10 mouse cellular contexts compared by ENCODE assay signal in genomic region chr8:91196661-91197060, GRCm38 (mm10). TPM values are rescaled to one million over a fixed set of nuclear protein-coding genes. Genes with fewer than 3 reads are reported as not detected.
DNase-seq lines count a peak whose midpoint lies in the region; ATAC-seq and TF ChIP-seq lines count a peak whose summit lies in the region.
"Had no signal": no experiment of that assay in that cellular context is flagged by ENCODE, and none has a peak within 500 bp of the region (broad histone marks: within the 10 kb centered on the region; RNA-seq: fewer than 3 reads in every experiment).

No protein-coding gene starts in this region.

- 77% methylated on average over 12 of the region's 12 CpGs for WGBS in lung, embryonic 14.5 days

- H3K9ac ChIP-seq in lung, embryonic 14.5 days = no peak overlapping the region

- no peaks in the 10 kb centered on the region for H3K27me3 ChIP-seq in lung, embryonic 14.5 days (ENCODE audit: insufficient read depth, low read length)

- H3K9me3 ChIP-seq in lung, embryonic 14.5 days (ENCODE audit: low read depth, low read length) = no peaks in the 10 kb centered on the region
- H3K9me3 ChIP-seq: hindbrain, embryonic 10.5 days had no signal

- H3K4me3 ChIP-seq in lung, embryonic 14.5 days (ENCODE audit: low read depth, low read length) = no peak overlapping the region
- H3K4me3 ChIP-seq: hindbrain, embryonic 10.5 days had no signal

- TF ChIP-seq CTCF in lung, embryonic 14.5 days (IDR thresholded peaks at IDR 0.05; ENCODE audit: low read depth) = peak; percentile 10; the same call in 1 of the 2 replicates

- H3K36me3 ChIP-seq in lung, embryonic 14.5 days (ENCODE audit: insufficient read depth) = no peaks in the 10 kb centered on the region
- H3K36me3 ChIP-seq: hindbrain, embryonic 10.5 days had no signal

- 0 out of 2 replicates have a peak, but pooled peaks cover 4% of the 10 kb centered on the region for H3K4me1 ChIP-seq in lung, embryonic 14.5 days (ENCODE audit: insufficient read depth)
- H3K4me1 ChIP-seq: hindbrain, embryonic 10.5 days had no signal

- no peak for ATAC-seq in lung, embryonic 14.5 days (ENCODE audit: insufficient read depth)
- ATAC-seq: forebrain, embryonic 14.5 days had no signal

- DNase-seq in gastrocnemius, postnatal 10 days = peak; percentile 35
- DNase-seq in gastrocnemius, postnatal 25 days = no peak
- no peak for DNase-seq in lung, embryonic 14.5 days
- DNase-seq in lung, adult 18-20 months = no peak
- DNase-seq in ZHBTc4 (ENCODE audit: low read depth, low spot score) (peak; percentile 53), adipocyte (ENCODE audit: low spot score) (no peak)
- peak; percentile 82 for DNase-seq in testis, postnatal 14 days (ENCODE audit: low spot score)
- no peak for DNase-seq in spleen, postnatal 14 days (ENCODE audit: low spot score in 2 of 2)

- H3K27ac ChIP-seq in lung, embryonic 14.5 days (ENCODE audit: low read depth) = no peak overlapping the region
- H3K27ac ChIP-seq: hindbrain, embryonic 10.5 days had no signal

- no peak overlapping the region for H3K4me2 ChIP-seq in lung, embryonic 14.5 days

RNA-seq across cellular contexts. Expression of gene Aktip, which starts 3.1 kb away (rescaled TPM):
- 10 to 100 TPM; 34.6 to 38.2 TPM for total RNA-seq in gastrocnemius, postnatal 10 days (2021)
- total RNA-seq in gastrocnemius, postnatal 25 days (2021) = 10 to 100 TPM; 33.2 to 38.1 TPM
- polyA plus RNA-seq in lung, embryonic 14.5 days (2014; fragmentation: Nextera tagmentation; extraction: Ambion mirVana) = 60.8 and 61.7 TPM in 2 replicates

Comparison
In these comparisons a context has a peak if more than half of its experiments do, and no peak if none do; other contexts are left out.
1. DNase-seq: peak in gastrocnemius, postnatal 10 days (single experiment), ZHBTc4 (single experiment) and testis, postnatal 14 days (single experiment); none in gastrocnemius, postnatal 25 days (single experiment), lung, embryonic 14.5 days (single experiment), lung, adult 18-20 months (0 of 2), spleen, postnatal 14 days (0 of 2) and adipocyte (single experiment).